Mouse (Mus musculus) bone marrow, adult 2 months (tissue): ENCODE measurements around the gene Ino80e.

Experiments used
- CTCF ChIP-seq: fragments of 200-500 bp; IDR thresholded peaks from 2 replicates; pipeline ENCODE4 v1.5.1; 2011; ENCODE audit warnings: low read length, control low read depth; ENCODE audit not compliant: control insufficient read depth, insufficient read depth
- POLR2A ChIP-seq: fragments of 200-500 bp; IDR thresholded peaks from 2 replicates; pipeline ENCODE4 v1.6.1; 2011; ENCODE audit warnings: low read depth, mild to moderate bottlenecking, control low read depth, low read length, borderline replicate concordance; ENCODE audit not compliant: control insufficient read depth

DNA sequence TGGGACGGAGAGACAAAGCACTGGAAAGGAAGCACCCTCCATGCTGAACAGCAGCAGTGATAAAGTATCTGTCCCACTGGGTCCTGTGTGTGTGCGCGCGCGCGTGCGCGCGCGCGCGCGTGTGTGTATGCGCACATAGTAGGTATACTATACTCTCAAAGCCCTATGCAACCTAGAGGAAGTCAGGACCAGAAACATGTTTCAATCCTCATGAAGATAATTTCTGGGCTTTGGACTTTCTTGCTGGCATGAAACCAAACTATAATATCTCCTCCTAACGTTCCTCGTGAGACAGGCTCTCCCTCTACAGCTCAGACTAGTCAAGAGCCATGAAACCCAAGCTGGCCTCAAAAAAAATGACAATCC, 61.1 kb downstream of the Ino80e start:
- TF ChIP-seq CTCF (no peak), POLR2A (no peak)
